Mouse (Mus musculus): ENCODE measurements around the gene Serpinb2. TPM values are rescaled to one million over a fixed set of nuclear protein-coding genes. Genes with fewer than 3 reads are reported as not detected.

The Serpinb2 gene
- polyA plus RNA-seq, 1 experiment from 2014 or later = not detected

DNA sequence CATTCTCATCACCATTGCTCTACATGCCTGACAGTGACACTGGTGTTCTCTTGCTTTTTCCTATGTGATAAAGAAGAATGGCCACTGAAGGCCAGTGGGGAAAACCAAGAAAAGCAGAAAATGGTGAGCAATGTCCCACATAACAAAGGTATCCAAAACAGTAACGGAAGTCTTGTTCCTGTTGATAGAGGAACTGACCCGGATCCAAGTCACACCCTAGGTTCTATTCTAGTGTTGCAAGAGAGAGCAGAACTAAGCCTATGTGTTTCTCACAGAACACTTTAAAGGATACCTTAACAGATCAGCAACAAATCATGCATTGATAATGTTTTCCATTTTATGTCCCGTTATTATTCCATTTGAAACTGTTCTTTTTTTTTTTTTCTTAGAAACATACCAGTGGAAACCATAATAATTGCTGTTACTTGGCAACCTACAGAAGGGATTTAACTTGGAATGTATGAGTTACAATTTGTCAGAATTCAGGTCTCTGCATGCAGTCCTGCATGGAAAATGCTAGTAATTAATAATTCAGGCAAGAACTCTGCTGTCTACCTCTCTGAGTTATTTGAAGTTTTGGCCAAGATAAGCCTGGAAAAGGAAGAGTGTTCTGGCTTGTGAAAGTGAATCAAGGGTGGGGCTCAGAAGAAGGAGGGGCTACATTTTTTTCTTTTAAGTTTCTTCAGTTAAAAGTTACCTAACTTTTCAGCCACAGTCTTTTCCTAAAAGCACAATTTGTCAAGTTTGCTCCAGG lies 17.3 kb downstream of the Serpinb2 start:
- Histone ChIP-seq H3K27me3 (no peaks in the 10 kb centered on the region), H3K9ac (replicated peaks) (no peak overlapping the region), H3K36me3 (no peaks in the 10 kb centered on the region), H3K4me1 (no peaks in the 10 kb centered on the region), H3K27ac (replicated peaks) (no peak overlapping the region), H3K4me2 (replicated peaks) (no peak overlapping the region), H3K9me3 (no peaks in the 10 kb centered on the region), H3K4me3 (no peak overlapping the region)
- ATAC-seq (ENCODE audit: low FRiP score, low read depth) = no peak
- WGBS = 76% methylated on average over 3 of the region's 3 CpGs

DNA sequence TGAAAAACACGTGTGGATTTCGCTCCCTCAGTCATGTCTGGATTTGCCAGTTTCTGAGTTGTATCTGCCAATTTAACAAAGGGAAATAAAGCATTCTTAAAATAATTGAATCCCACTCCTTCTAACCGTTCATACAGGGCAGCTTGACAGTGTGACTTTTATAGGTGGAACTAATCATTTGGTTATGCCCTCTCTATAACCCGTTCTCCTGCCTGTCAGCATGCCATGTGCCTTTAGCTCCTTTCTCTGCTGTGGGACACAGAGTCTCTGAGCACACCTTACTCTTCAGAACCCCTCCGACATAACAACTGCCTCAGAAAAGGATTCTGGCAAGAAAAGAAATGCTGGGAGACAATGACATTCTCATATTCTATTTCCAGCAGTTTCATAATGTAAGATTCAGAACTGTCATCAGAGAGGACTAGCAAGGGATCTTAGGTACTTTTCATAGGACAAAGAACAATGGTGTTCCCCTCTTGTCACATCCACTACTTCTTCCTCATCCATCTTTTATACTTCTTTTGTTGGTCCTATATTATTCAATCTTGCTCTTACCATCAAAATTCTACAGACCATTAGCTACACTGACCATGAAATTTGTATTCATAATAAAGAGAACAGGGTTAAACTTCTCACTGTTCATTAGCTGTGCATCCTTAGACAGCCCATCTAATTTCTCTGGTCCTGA lies 18.3 kb downstream of the Serpinb2 start:
- Histone ChIP-seq H3K9me3 (no peaks in the 10 kb centered on the region), H3K4me2 (replicated peaks) (no peak overlapping the region), H3K4me1 (no peaks in the 10 kb centered on the region), H3K27ac (replicated peaks) (no peak overlapping the region), H3K4me3 (no peak overlapping the region), H3K36me3 (no peaks in the 10 kb centered on the region), H3K27me3 (no peaks in the 10 kb centered on the region), H3K9ac (replicated peaks) (no peak overlapping the region)
- WGBS = 56% methylated on average over 5 of the region's 5 CpGs
- peak; percentile 76; the same call in 1 of the 2 replicates for ATAC-seq (ENCODE audit: low FRiP score, low read depth)

DNA sequence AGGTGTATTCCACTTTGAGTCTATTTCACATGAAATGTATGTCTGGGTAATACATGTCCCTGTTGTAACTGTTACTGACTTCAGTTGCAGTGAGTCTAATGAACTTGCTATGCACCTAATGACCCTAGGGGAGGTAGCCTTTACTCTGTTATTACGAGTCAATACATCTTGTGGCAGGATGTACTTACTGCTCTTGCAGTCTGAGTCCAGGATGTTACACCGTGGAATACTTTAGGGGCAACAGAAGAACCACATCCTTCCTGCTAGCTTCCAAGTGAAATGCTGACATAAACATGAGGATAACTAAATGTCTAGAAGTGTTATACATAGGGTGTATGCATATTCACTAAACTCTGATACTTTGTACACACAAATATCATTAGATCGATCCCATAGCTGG lies 22.5 kb downstream of the Serpinb2 start:
- no peak overlapping the region for H3K9ac ChIP-seq (replicated peaks)
- no peak overlapping the region for H3K27ac ChIP-seq (replicated peaks)
- no peaks in the 10 kb centered on the region for H3K9me3 ChIP-seq
- ATAC-seq (ENCODE audit: low FRiP score, low read depth) = no peak
- no peaks in the 10 kb centered on the region for H3K36me3 ChIP-seq
- H3K4me3 ChIP-seq = no peak overlapping the region
- H3K4me2 ChIP-seq (replicated peaks) = no peak overlapping the region
- no peaks in the 10 kb centered on the region for H3K27me3 ChIP-seq
- no peaks in the 10 kb centered on the region for H3K4me1 ChIP-seq
- WGBS = 86% methylated on average over 3 of the region's 3 CpGs

DNA sequence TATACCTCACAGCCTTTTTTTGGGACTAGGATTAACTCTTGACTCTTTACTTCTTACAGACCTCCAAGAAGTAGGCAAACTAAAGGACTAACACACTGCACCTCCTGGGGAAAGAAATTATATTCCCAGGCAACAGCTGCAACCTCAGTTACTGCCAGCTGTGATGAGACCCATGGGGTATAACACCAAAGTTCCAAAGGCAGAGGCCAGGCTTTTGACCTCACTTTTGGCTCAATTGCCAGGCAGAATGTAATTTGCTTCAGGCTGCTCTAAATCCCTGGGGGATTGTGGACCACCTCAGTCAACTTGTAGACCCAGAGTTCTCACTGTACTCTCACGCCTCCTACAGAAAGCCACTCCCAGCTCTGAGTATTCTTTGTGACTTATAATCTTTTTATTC lies 26.2 kb downstream of the Serpinb2 start:
- Histone ChIP-seq H3K36me3 (no peaks in the 10 kb centered on the region), H3K27me3 (no peaks in the 10 kb centered on the region), H3K27ac (replicated peaks) (no peak overlapping the region), H3K9me3 (no peaks in the 10 kb centered on the region), H3K4me3 (no peak overlapping the region), H3K4me2 (replicated peaks) (no peak overlapping the region), H3K9ac (replicated peaks) (no peak overlapping the region), H3K4me1 (no peaks in the 10 kb centered on the region)
- ATAC-seq (ENCODE audit: low FRiP score, low read depth) = no peak
- 72% methylated on average over 1 of the region's 1 CpGs for WGBS

DNA sequence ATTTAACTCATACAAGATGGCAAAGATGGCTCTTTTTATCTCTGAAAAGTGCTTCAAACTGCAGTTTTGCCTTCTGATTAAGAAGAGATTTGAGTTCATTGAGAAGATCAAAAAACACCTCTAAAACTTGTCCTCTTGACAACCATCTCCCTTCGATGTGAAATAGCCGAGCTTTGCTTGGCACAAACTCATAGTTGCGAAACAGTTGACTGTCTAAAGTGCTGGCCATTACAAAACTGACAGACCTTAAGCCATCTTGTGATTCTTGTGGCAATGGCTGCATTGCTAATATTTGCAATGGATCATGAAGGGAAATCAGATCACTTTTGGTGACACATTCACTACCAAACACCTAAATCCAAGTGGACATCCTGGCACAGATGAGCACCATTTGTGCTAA lies 48.3 kb downstream of the Serpinb2 start:
- Histone ChIP-seq H3K4me1 (no peaks in the 10 kb centered on the region), H3K36me3 (no peaks in the 10 kb centered on the region), H3K27me3 (no peaks in the 10 kb centered on the region), H3K9me3 (no peaks in the 10 kb centered on the region), H3K9ac (replicated peaks) (no peak overlapping the region), H3K4me2 (replicated peaks) (no peak overlapping the region), H3K4me3 (no peak overlapping the region), H3K27ac (replicated peaks) (no peak overlapping the region)
- ATAC-seq (ENCODE audit: low FRiP score, low read depth) = no peak
- 92% methylated on average over 3 of the region's 3 CpGs for WGBS

DNA sequence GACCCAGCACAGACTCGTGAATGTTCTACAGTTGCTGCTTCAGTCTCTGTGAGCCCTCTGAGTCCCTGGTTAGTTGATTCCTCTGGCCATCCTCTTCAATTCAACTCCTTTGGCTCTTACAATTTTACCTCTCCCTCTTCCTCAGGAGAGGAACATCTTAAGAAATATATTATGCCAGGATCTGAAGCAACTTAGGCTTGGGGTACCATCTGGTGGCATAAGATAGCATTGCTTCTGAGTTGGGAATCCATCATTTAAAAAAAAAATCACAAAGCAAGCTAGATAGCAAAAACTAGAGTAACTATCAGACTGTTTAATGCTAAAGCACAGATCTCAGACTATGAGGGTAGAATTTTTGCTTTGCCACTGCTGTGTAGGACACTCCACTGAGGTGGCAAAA lies 50.9 kb downstream of the Serpinb2 start:
- Histone ChIP-seq H3K4me1 (no peaks in the 10 kb centered on the region), H3K9me3 (no peaks in the 10 kb centered on the region), H3K4me3 (no peak overlapping the region), H3K27me3 (no peaks in the 10 kb centered on the region), H3K9ac (replicated peaks) (no peak overlapping the region), H3K4me2 (replicated peaks) (no peak overlapping the region), H3K36me3 (no peaks in the 10 kb centered on the region), H3K27ac (replicated peaks) (no peak overlapping the region)
- WGBS = 94% methylated on average over 1 of the region's 1 CpGs
- ATAC-seq (ENCODE audit: low FRiP score, low read depth) = no peak

DNA sequence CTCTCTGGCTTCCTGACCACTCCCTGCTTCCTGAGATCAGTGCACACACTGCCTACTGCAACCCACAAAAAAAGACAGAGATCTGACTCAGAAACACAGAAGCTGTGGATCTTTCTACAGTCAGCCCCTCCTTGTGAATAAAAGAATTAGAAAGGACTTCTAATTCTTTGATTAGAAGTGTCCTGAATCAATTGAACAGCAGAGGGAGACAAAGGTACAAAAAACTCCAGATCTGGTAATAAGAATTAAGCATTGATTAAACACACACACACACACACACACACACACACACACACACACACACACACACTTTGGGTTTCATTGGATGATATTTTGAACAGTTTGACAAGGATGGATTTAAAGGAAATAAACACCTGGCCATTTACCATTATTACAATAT lies 54.4 kb downstream of the Serpinb2 start:
- ATAC-seq (ENCODE audit: low FRiP score, low read depth) = 0 out of 2 replicates have a peak, but pooled peaks have one; percentile 9

DNA sequence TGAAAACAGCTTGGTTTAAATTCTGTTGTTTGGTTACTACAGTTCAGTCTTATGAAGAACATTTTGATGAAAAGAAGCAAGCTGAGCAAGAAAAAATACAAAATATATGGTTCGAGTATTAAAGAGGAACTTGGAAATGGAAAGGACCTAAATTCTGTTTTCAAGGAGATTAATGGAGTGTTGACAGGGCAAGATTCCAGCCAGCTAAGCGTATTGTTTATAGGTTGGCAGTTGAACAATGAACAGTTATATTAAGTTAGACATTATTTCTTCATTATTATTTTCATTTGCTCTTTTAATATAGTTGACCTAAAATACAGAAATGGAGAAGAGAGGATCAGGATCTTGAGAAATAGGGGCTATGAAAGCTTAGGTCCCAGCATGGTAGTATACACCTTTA lies 64.9 kb downstream of the Serpinb2 start:
- no peaks in the 10 kb centered on the region for H3K4me1 ChIP-seq
- H3K4me3 ChIP-seq = no peak overlapping the region
- H3K4me2 ChIP-seq (replicated peaks) = no peak overlapping the region
- WGBS = 93% methylated on average over 2 of the region's 2 CpGs
- no peaks in the 10 kb centered on the region for H3K36me3 ChIP-seq
- H3K9ac ChIP-seq (replicated peaks) = no peak overlapping the region
- H3K9me3 ChIP-seq = no peaks in the 10 kb centered on the region
- H3K27ac ChIP-seq (replicated peaks) = no peak overlapping the region
- H3K27me3 ChIP-seq = no peaks in the 10 kb centered on the region
- no peak for ATAC-seq (ENCODE audit: low FRiP score, low read depth)

More for the DNA sequence above, 54.4 kb downstream of the Serpinb2 start:
- H3K9ac ChIP-seq (replicated peaks) = no peak overlapping the region
- no peak overlapping the region for H3K4me3 ChIP-seq
- H3K36me3 ChIP-seq = no peaks in the 10 kb centered on the region
- H3K4me1 ChIP-seq = no peaks in the 10 kb centered on the region
- H3K27ac ChIP-seq (replicated peaks) = no peak overlapping the region
- H3K4me2 ChIP-seq (replicated peaks) = no peak overlapping the region
- H3K9me3 ChIP-seq = no peaks in the 10 kb centered on the region
- no peaks in the 10 kb centered on the region for H3K27me3 ChIP-seq

DNA sequence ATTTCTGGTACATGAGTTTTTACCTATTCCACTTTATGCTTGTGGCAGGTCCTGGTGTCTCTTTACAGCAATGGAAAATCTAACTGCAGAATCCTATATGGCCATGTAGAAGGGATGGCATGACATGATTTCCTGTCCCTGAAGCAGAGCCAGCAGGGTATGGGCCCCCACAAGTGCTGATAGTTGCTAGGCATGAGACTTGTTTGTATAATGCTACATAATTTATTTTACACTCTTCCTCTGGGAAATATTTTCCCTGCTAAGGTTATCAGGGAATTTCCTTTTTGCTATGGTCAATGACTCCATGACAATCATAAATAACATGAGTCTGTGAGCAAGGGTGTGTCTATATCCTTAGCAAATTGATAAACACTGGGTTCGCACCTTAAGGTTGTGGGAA lies 66.3 kb downstream of the Serpinb2 start:
- ATAC-seq (ENCODE audit: low FRiP score, low read depth) = no peak
- H3K4me3 ChIP-seq = no peak overlapping the region
- H3K4me1 ChIP-seq = no peaks in the 10 kb centered on the region
- no peak overlapping the region for H3K27ac ChIP-seq (replicated peaks)
- no peaks in the 10 kb centered on the region for H3K9me3 ChIP-seq
- H3K4me2 ChIP-seq (replicated peaks) = no peak overlapping the region
- WGBS = 90% methylated on average over 1 of the region's 1 CpGs
- no peaks in the 10 kb centered on the region for H3K36me3 ChIP-seq
- no peaks in the 10 kb centered on the region for H3K27me3 ChIP-seq
- H3K9ac ChIP-seq (replicated peaks) = no peak overlapping the region

DNA sequence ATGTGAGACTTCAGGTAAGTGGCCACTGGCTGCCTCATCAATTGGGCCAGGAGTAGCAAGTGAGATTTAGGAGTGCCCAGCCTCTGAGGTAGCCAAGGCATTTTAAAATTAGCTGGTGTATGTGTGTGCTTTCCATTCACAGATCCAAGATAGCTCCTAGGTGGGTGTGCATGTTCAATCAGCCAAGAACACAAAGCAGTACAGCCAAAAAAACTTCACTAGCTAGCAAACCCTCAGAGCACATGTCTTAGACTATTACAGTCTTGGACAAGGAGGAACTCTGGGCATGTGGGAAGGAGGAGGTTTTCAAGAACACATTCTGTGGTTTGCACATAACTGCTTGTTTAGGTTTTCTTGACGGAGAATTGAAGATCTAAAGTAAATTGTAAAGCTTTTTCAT lies 70.0 kb downstream of the Serpinb2 start:
- Histone ChIP-seq H3K27me3 (no peaks in the 10 kb centered on the region), H3K36me3 (no peaks in the 10 kb centered on the region), H3K4me2 (replicated peaks) (no peak overlapping the region), H3K27ac (replicated peaks) (no peak overlapping the region), H3K9me3 (no peaks in the 10 kb centered on the region), H3K4me1 (no peaks in the 10 kb centered on the region), H3K9ac (replicated peaks) (no peak overlapping the region), H3K4me3 (no peak overlapping the region)
- ATAC-seq (ENCODE audit: low FRiP score, low read depth) = no peak
- 85% methylated on average over 1 of the region's 1 CpGs for WGBS

DNA sequence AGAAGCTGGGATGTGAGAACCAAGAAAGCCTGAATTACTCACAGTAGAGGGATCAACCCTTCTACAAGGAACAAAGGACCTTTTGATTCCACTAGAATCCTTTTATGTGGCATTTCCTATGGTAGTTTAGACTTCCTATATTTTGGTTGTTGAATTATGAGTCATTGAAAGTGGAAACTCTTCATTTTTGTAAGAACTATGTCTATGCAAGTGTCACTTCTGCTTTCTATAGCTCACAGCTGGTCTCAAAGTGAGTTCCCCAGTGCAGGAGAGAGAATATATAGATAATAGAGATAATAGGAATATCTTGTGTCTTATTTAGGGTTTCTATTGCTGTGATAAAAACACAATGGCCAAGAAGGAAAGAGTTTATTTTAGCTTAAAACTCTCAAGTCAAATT lies 71.7 kb downstream of the Serpinb2 start:
- no peak overlapping the region for H3K4me3 ChIP-seq
- no peak overlapping the region for H3K27ac ChIP-seq (replicated peaks)
- no peaks in the 10 kb centered on the region for H3K4me1 ChIP-seq
- no peaks in the 10 kb centered on the region for H3K36me3 ChIP-seq
- H3K4me2 ChIP-seq (replicated peaks) = no peak overlapping the region
- ATAC-seq (ENCODE audit: low FRiP score, low read depth) = no peak
- H3K9ac ChIP-seq (replicated peaks) = no peak overlapping the region
- no peaks in the 10 kb centered on the region for H3K9me3 ChIP-seq
- no peaks in the 10 kb centered on the region for H3K27me3 ChIP-seq

DNA sequence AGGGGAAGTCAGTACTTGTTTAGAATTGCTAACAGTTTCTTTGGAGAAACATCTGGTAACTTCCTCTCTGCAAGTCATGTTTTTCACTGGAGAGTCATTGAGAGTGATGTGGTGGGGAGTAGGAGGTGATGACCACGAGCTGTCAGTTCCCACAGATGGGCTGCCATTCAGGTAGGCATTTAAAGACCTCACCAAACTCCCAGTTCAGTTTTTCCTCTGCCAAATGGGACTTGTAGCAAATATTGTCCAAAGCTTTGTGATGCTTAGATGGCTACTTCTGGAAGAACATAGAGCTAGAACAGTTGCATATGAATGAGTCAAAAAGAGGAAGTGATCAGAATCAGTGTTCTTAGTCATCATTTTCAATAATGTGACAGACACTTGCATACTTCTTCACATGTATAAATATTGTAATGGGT lies 72.7 kb downstream of the Serpinb2 start:
- H3K4me2 ChIP-seq (replicated peaks) = no peak overlapping the region
- no peak overlapping the region for H3K27ac ChIP-seq (replicated peaks)
- no peak overlapping the region for H3K9ac ChIP-seq (replicated peaks)
- no peaks in the 10 kb centered on the region for H3K9me3 ChIP-seq
- no peaks in the 10 kb centered on the region for H3K4me1 ChIP-seq
- H3K36me3 ChIP-seq = no peaks in the 10 kb centered on the region
- 30% methylated on average over 1 of the region's 1 CpGs for WGBS
- H3K27me3 ChIP-seq = no peaks in the 10 kb centered on the region
- ATAC-seq (ENCODE audit: low FRiP score, low read depth) = no peak
- H3K4me3 ChIP-seq = no peak overlapping the region

All from midbrain, embryonic 12.5 days (tissue).